Mouse (Mus musculus): ENCODE results near the gene Uhrf1. TPM values are rescaled to one million over a fixed set of nuclear protein-coding genes. Genes with fewer than 3 reads are reported as not detected.

Uhrf1 gene
- total RNA-seq, 1 experiment, result 238 TPM

DNA sequence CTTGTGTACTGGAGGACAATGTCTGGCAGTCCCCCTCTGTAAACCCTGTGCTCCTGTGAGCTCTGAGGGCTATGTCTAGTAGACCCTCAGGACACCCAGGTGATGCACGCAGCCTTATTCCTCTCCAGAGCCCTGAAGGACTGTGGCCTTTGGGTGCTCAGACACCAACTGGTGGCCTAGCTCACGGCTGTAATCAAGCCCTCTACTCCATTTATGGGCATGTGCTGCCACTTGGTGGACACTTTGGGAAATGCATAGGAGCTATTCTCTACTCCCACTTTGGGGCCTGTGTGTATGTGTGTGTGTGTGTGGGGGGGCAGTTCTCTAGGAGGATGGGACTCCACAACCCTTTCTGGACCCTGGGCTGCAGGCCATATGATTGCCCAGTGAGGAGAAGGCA, 47.6 kb downstream of the Uhrf1 start:
- Histone ChIP-seq H3K4me1 (ENCODE audit: control insufficient read depth in 2 of 2, insufficient read depth in 2 of 2, low read length in 2 of 2, poor library complexity in 1 of 2) (peaks cover 0 to 9% of the 10 kb centered on the region in 2 experiments; a peak in 1 of 4 replicates), H3K27ac (ENCODE audit: insufficient read depth, low read depth, low read length, poor library complexity, severe bottlenecking) (no peak overlapping the region)

DNA sequence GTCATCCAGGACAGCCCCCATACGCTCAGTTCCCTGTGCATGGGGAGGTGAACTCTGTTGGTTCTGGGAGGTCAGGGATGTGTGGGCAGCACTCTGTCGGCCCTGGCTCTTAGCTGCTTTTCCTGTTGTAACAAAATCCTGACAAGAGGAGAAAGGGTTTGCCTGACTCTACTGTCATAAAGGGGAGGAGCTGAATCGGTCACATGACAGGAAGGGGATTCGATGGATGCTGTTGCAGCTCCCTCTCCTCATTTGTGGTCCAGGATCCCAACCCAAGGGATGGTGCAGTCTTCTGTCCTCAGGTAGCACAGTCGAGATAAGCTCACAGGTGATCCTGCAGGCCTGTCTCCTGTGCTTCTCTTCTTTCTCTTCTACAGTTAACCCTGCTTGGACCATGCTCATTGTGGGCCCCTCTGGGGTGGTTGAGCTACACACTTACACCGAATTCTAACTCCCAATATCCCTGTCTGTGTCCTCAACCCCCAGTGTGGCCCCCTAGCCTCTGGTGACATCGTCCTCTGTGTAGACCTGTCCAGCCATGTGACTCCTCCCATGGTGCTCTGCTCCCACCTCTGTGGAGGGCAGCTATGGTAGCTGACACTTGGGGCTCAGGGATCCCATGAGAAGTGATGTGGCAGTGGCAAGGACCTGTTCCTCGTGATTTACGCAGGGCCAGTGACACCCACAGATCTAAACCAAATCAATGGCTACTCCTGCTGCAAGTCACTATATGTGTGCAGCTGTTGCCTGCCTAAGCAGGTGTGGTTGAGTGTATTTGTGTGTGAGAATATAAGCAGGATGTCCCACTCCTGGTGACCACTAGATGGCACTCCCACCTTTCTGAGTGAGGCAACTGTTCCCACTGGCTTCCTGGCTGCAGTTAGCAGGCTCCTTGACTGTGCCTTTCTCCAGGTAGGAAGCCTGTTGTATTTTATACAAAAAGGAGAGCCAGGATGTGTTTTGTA, 54.1 kb downstream of the Uhrf1 start:
- Histone ChIP-seq H3K9me3 (ENCODE audit: control insufficient read depth, insufficient read depth, low read depth, low read length) (no peaks in the 10 kb centered on the region), H3K36me3 (ENCODE audit: control insufficient read depth, insufficient read depth, low read length, poor library complexity, severe bottlenecking) (peaks cover 28% of the 10 kb centered on the region; the same call in 1 of the 2 replicates), H3K4me3 (ENCODE audit: insufficient read depth in 1 of 2, low read depth in 1 of 2, low read length in 2 of 2, poor library complexity in 1 of 2, severe bottlenecking in 1 of 2) (no peak overlapping the region), H3K9ac (ENCODE audit: insufficient read depth, low read depth, low read length, poor library complexity, severe bottlenecking) (no peak overlapping the region), H3K27ac (ENCODE audit: insufficient read depth, low read depth, low read length, poor library complexity, severe bottlenecking) (no peak overlapping the region), H3K4me1 (ENCODE audit: control insufficient read depth in 2 of 2, insufficient read depth in 2 of 2, low read length in 2 of 2, poor library complexity in 1 of 2) (no peaks in the 10 kb centered on the region; a peak in 1 of 4 replicates)
- in situ Hi-C loops (cut with MboI; ENCODE audit: low sequenced_read_pairs in 2 of 2, unreplicated experiment in 2 of 2), result loop anchor here in 1 of 2 experiments (10.0 kb wide), 1 partner anchor 198 kb away; the partner anchor contains the start of gene Gm20219
- peak; percentile 73 for DNase-seq (ENCODE audit: low read depth, low spot score)
- no peak for TF ChIP-seq ZNF384 (IDR thresholded peaks at IDR 0.05; ENCODE audit: low read depth, low read length)
- TF ChIP-seq ZC3H11A (IDR thresholded peaks at IDR 0.05; ENCODE audit: borderline replicate concordance, low read depth, low read length), result peak; percentile 94

More for the DNA sequence above, 47.6 kb downstream of the Uhrf1 start:
- Histone ChIP-seq H3K4me3 (ENCODE audit: insufficient read depth in 1 of 2, low read depth in 1 of 2, low read length in 2 of 2, poor library complexity in 1 of 2, severe bottlenecking in 1 of 2) (no peak overlapping the region), H3K9me3 (ENCODE audit: control insufficient read depth, insufficient read depth, low read depth, low read length) (no peaks in the 10 kb centered on the region), H3K36me3 (ENCODE audit: control insufficient read depth, insufficient read depth, low read length, poor library complexity, severe bottlenecking) (peaks cover 24% of the 10 kb centered on the region; the same call in 1 of the 2 replicates), H3K9ac (ENCODE audit: insufficient read depth, low read depth, low read length, poor library complexity, severe bottlenecking) (no peak overlapping the region)
- peak; percentile 77; the same call in 1 of the 2 replicates for TF ChIP-seq ZC3H11A (IDR thresholded peaks at IDR 0.05; ENCODE audit: borderline replicate concordance, low read depth, low read length)
- TF ChIP-seq HCFC1 (IDR thresholded peaks at IDR 0.05; ENCODE audit: borderline replicate concordance, insufficient read depth, low read length), result no peak
- in situ Hi-C loops (cut with MboI; ENCODE audit: low sequenced_read_pairs in 2 of 2, unreplicated experiment in 2 of 2), result loop anchor here in 1 of 2 experiments (10.0 kb wide), 1 partner anchor 204 kb away; the partner anchor contains the start of gene Gm20219
- DNase-seq (ENCODE audit: low read depth, low spot score), result peak; percentile 63

DNA sequence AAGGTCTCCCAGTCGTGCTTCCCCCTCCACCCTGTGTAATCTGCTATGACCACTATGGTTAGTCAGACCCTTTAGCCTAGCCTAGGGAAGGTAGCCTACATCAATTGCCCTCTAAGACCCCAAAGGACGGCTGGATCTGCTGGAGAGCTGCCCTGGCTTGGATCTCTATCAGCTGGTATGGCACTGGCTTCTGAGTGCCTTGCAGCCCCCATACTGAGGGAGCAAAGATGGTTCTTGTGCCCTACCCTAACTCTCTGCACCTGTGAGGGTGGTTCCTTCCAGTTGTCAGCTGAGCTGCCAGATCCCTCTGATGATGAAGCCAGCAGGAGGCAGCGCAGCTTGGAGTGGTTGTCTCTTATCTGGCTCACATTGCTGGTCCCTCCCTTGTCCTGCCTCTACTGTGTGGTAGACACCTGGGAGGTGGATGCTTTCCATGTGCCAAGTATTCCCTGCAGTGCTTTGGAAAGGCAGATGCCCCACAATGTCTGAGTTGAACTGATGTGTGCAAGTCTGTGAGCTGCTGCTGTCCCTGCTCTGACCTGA, 56.1 kb downstream of the Uhrf1 start:
- peaks cover 15% of the 10 kb centered on the region; the same call in 1 of the 2 replicates for H3K36me3 ChIP-seq (ENCODE audit: control insufficient read depth, insufficient read depth, low read length, poor library complexity, severe bottlenecking)
- no peak overlapping the region for H3K4me3 ChIP-seq (ENCODE audit: insufficient read depth in 1 of 2, low read depth in 1 of 2, low read length in 2 of 2, poor library complexity in 1 of 2, severe bottlenecking in 1 of 2)
- no peak overlapping the region for H3K9ac ChIP-seq (ENCODE audit: insufficient read depth, low read depth, low read length, poor library complexity, severe bottlenecking)
- TF ChIP-seq ZC3H11A (IDR thresholded peaks at IDR 0.05; ENCODE audit: borderline replicate concordance, low read depth, low read length), result no peak
- TF ChIP-seq CHD2 (IDR thresholded peaks at IDR 0.05; ENCODE audit: low read depth, low read length), result no peak
- no peak for TF ChIP-seq HCFC1 (IDR thresholded peaks at IDR 0.05; ENCODE audit: borderline replicate concordance, insufficient read depth, low read length)
- TF ChIP-seq ZNF384 (IDR thresholded peaks at IDR 0.05; ENCODE audit: low read depth, low read length), result no peak
- TF ChIP-seq MAFK (IDR thresholded peaks at IDR 0.05; ENCODE audit: insufficient read depth, low read depth, low read length), result no peak
- DNase-seq (ENCODE audit: low read depth, low spot score), result no peak
- in situ Hi-C loops (cut with MboI; ENCODE audit: low sequenced_read_pairs in 2 of 2, unreplicated experiment in 2 of 2), result loop anchor here in 1 of 2 experiments (10.0 kb wide), 1 partner anchor 196 kb away; the partner anchor contains the start of gene Gm20219
- H3K4me1 ChIP-seq (ENCODE audit: control insufficient read depth in 2 of 2, insufficient read depth in 2 of 2, low read length in 2 of 2, poor library complexity in 1 of 2), result no peaks in the 10 kb centered on the region; a peak in 1 of 4 replicates
- H3K27ac ChIP-seq (ENCODE audit: insufficient read depth, low read depth, low read length, poor library complexity, severe bottlenecking), result no peak overlapping the region
- no peaks in the 10 kb centered on the region for H3K9me3 ChIP-seq (ENCODE audit: control insufficient read depth, insufficient read depth, low read depth, low read length)

DNA sequence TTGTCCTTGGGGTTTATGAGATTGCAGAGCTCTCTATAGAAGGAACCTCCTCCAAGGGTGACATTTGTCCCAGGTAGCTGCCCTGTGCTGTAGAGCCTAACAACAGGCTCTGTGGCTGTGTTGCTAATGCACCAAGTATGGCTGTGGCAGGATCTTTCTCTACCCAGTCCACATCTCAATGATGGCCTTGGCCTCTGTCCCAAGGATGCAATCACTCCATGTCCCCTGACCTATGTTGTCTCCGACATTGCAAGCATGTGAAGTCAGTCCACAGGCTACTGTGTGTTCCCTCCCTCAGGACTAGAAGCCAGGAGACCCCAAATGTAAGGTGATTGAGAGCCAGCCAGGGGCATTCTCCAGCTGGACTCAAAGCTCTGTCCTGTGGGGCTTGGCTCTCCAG, 56.7 kb downstream of the Uhrf1 start:
- no peak overlapping the region for H3K27ac ChIP-seq (ENCODE audit: insufficient read depth, low read depth, low read length, poor library complexity, severe bottlenecking)
- in situ Hi-C loops (cut with MboI; ENCODE audit: low sequenced_read_pairs in 2 of 2, unreplicated experiment in 2 of 2), result loop anchor here in 1 of 2 experiments (10.0 kb wide), 1 partner anchor 195 kb away; the partner anchor contains the start of gene Gm20219
- no peak overlapping the region for H3K4me3 ChIP-seq (ENCODE audit: insufficient read depth in 1 of 2, low read depth in 1 of 2, low read length in 2 of 2, poor library complexity in 1 of 2, severe bottlenecking in 1 of 2)
- DNase-seq (ENCODE audit: low read depth, low spot score), result no peak
- H3K4me1 ChIP-seq (ENCODE audit: control insufficient read depth in 2 of 2, insufficient read depth in 2 of 2, low read length in 2 of 2, poor library complexity in 1 of 2), result no peaks in the 10 kb centered on the region; a peak in 1 of 4 replicates
- no peak overlapping the region for H3K9ac ChIP-seq (ENCODE audit: insufficient read depth, low read depth, low read length, poor library complexity, severe bottlenecking)
- H3K9me3 ChIP-seq (ENCODE audit: control insufficient read depth, insufficient read depth, low read depth, low read length), result no peaks in the 10 kb centered on the region
- TF ChIP-seq ZNF384 (IDR thresholded peaks at IDR 0.05; ENCODE audit: low read depth, low read length) (no peak), HCFC1 (IDR thresholded peaks at IDR 0.05; ENCODE audit: borderline replicate concordance, insufficient read depth, low read length) (no peak), CHD2 (IDR thresholded peaks at IDR 0.05; ENCODE audit: low read depth, low read length) (no peak), MAFK (IDR thresholded peaks at IDR 0.05; ENCODE audit: insufficient read depth, low read depth, low read length) (no peak), ZC3H11A (IDR thresholded peaks at IDR 0.05; ENCODE audit: borderline replicate concordance, low read depth, low read length) (no peak)
- H3K36me3 ChIP-seq (ENCODE audit: control insufficient read depth, insufficient read depth, low read length, poor library complexity, severe bottlenecking), result peaks cover 12% of the 10 kb centered on the region; the same call in 1 of the 2 replicates

Measured in ES-E14 (cell line).